Mouse (Mus musculus) liver, embryonic 11.5 days (tissue): Measurements from ENCODE around the gene Zcchc10. TPM values are rescaled to one million over a fixed set of nuclear protein-coding genes. Genes with fewer than 3 reads are reported as not detected.
A peak's percentile ranks its signal among the peaks of the same experiment; 100 is the strongest.
"Not testable (repeated sequence)": the region's sequence is repeated elsewhere in the genome, so short reads cannot be mapped to it uniquely, and the experiment has no call there.

Experiments
- ATAC-seq: fragments of 200-750 bp; cut with Nextera tagmentation; replicated peaks from 2 replicates; pipeline ENCODE4 v1.8.0; 2017; ENCODE audit warnings: moderate number of reproducible peaks, mild to moderate bottlenecking, moderate TSS enrichment, moderate library complexity; ENCODE audit not compliant: low FRiP score
- DNase-seq: peaks from one replicate; pipeline ENCODE4 v3.0.0-alpha.2; 2017; ENCODE audit warnings: low spot score
- H3K27ac ChIP-seq: fragments of 300-500 bp; sonication (generic); 2 replicates; pipeline ENCODE4 v1.5.1; 2014; ENCODE audit warnings: mild to moderate bottlenecking, low read depth, low read length, control low read depth
- H3K27me3 ChIP-seq: fragments of 300-500 bp; sonication (generic); replicated peaks from 2 replicates; pipeline ENCODE4 v1.6.1; 2014; ENCODE audit warnings: low read length, mixed read lengths; ENCODE audit not compliant: control insufficient read depth, insufficient read depth
- H3K36me3 ChIP-seq: fragments of 300-500 bp; sonication (generic); 2 replicates; pipeline ENCODE4 v1.6.1; 2014; ENCODE audit warnings: mild to moderate bottlenecking, low read length, moderate library complexity, mixed read lengths; ENCODE audit not compliant: control insufficient read depth, insufficient read depth
- H3K4me1 ChIP-seq: fragments of 300-500 bp; sonication (generic); replicated peaks from 2 replicates; pipeline ENCODE4 v1.6.1; 2014; ENCODE audit warnings: low read length, mixed read lengths; ENCODE audit not compliant: control insufficient read depth, insufficient read depth
- H3K4me2 ChIP-seq: fragments of 300-500 bp; sonication (generic); 2 replicates; pipeline ENCODE4 v1.6.1; 2014; ENCODE audit warnings: mild to moderate bottlenecking, control low read depth, moderate library complexity
- H3K4me3 ChIP-seq: fragments of 300-500 bp; sonication (generic); 2 replicates; pipeline ENCODE4 v1.5.1; 2014; ENCODE audit warnings: low read depth, low read length, control low read depth
- H3K9ac ChIP-seq: fragments of 300-500 bp; sonication (generic); 2 replicates; pipeline ENCODE4 v1.6.1; 2014; ENCODE audit warnings: low read depth, low read length, control low read depth
- H3K9me3 ChIP-seq: fragments of 300-500 bp; sonication (generic); 2 replicates; pipeline ENCODE4 v1.6.1; 2016; ENCODE audit warnings: low read length, inconsistent platforms, mixed read lengths; ENCODE audit not compliant: control insufficient read depth
- WGBS: fragments of 180-500 bp; shearing (Covaris S2); extraction: QIAGEN DNeasy Blood & Tissue Kit; methylation state at CpG from one replicate; pipeline ENCODE4 v1.1.7; 2014; 5-methylcytosine and 5-hydroxymethylcytosine counted together
- polyA plus RNA-seq: library from polyadenylated mRNA; unstranded; fragments of >200 nt; fragmentation: Nextera tagmentation; extraction: Ambion mirVana; gene quantifications from 2 replicates; pipeline ENCODE4 v1.2.1, GENCODE M21; 2014

Gene Zcchc10
- polyA plus RNA-seq = 36.7 and 37.9 TPM in 2 replicates

DNA sequence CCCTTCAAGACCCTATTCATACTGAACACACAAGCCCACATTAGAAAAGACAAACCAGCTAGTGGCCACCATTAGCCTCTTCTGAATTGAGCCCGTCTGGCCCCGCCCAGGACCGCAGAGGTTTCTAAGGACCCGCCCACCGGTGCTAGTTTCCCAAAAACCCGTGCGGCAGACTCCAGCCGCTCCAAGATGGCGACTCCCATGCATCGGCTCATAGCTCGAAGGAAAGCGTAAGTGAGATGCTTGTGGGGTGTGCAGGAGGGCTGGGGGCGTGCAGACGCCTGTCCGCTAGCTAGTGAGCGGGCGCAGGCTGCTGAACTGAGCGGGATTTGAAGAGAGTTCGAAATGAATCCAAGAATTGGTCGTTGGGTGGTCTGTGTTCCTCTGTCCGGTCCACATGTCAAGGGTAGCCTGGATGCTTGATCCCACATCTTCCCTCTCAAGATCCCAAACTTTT lies at the start of gene Zcchc10:
Gene Zcchc10, plus strand, starts transcription at position 168 of the 457 bp plus-strand sequence.
- DNase-seq (peak; percentile 81), ATAC-seq (peak; percentile 91)
- peak within 1 kb of the TSS; percentile 73 for H3K9ac ChIP-seq
- no peaks in the 10 kb centered on the region for H3K9me3 ChIP-seq
- H3K4me2 ChIP-seq = peak within 1 kb of the TSS; percentile 86
- peaks cover 17% of the 10 kb centered on the region for H3K36me3 ChIP-seq
- peaks cover 6% of the 10 kb centered on the region for H3K4me1 ChIP-seq
- H3K27ac ChIP-seq = peak within 1 kb of the TSS; percentile 40
- under 1% methylated on average over 21 of the region's 21 CpGs for WGBS
- peak within 1 kb of the TSS; percentile 74 for H3K4me3 ChIP-seq
- no peaks in the 10 kb centered on the region for H3K27me3 ChIP-seq

GRCm38 (mm10) chr11:53275358-53275757 lies 49.1 kb upstream of the Zcchc10 start:
- no peaks in the 10 kb centered on the region for H3K9me3 ChIP-seq
- no peak overlapping the region for H3K9ac ChIP-seq
- H3K4me2 ChIP-seq = no peak overlapping the region
- H3K27me3 ChIP-seq = no peaks in the 10 kb centered on the region
- H3K36me3 ChIP-seq = peaks cover 44% of the 10 kb centered on the region
- no peak overlapping the region for H3K4me3 ChIP-seq
- ATAC-seq (no peak), DNase-seq (no peak)
- WGBS = 95% methylated on average over 3 of the region's 3 CpGs
- H3K27ac ChIP-seq = no peak overlapping the region
- no peaks in the 10 kb centered on the region for H3K4me1 ChIP-seq

- Histone ChIP-seq H3K36me3 (peaks cover 37% of the 10 kb centered on the region), H3K9ac (no peak overlapping the region), H3K27me3 (no peaks in the 10 kb centered on the region), H3K4me3 (no peak overlapping the region), H3K27ac (no peak overlapping the region), H3K9me3 (no peaks in the 10 kb centered on the region), H3K4me1 (no peaks in the 10 kb centered on the region), H3K4me2 (no peak overlapping the region)
- WGBS = 85% methylated on average over 4 of the region's 4 CpGs
- DNase-seq (no peak), ATAC-seq (no peak)
Measured at GRCm38 (mm10) chr11:53278411-53278810, 46.1 kb upstream of the Zcchc10 start.

DNA sequence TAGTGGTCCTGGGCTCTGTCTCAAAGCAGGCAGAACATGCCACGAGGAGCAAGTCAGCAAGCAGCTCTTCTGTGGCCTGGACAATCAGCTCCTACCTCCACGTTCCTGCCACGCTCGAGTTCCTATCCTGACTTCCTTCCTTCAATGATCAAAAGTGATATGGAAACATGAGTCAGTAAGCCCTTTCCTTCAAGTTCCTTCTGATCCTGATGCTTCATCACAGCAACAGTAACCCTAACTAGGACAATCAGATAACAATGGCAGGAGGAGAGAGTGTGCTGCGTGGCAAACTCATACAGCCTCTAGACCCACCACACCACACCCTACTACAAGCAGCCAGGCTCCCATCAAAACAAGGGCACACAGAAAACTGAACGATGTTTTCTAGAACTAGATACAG lies 38.6 kb upstream of the Zcchc10 start:
- H3K27ac ChIP-seq = no peak overlapping the region
- no peak for DNase-seq
- H3K36me3 ChIP-seq = peaks cover 57% of the 10 kb centered on the region

DNA sequence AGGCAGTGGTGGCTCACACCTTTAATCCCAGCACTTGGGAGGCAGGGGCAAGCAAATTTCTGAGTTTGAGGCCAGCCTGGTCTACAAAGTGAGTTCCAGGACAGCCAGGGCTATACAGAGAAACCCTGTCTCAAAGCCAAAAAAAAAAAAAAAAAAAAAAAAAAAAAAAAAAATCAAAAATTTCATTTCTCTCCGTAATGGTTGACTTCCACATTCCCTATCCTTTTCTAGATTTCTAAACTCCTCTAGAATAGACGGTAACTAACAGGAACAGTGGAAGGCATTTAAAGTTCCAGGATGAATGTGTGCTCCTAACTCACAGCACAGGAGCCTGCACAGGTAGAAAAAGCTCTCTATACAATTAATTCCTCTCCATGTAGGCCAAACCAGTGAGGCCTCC lies 34.3 kb upstream of the Zcchc10 start:
- Histone ChIP-seq H3K36me3 (peaks cover 52% of the 10 kb centered on the region), H3K4me1 (peaks cover 11% of the 10 kb centered on the region)
- not testable (repeated sequence) for H3K9me3 ChIP-seq, H3K4me3 ChIP-seq, H3K27me3 ChIP-seq, ATAC-seq, DNase-seq, H3K4me2 ChIP-seq, H3K9ac ChIP-seq, H3K27ac ChIP-seq
- 95% methylated on average over 2 of the region's 2 CpGs for WGBS

More for the DNA sequence above, 38.6 kb upstream of the Zcchc10 start:
- Histone ChIP-seq H3K9ac (no peak overlapping the region), H3K4me3 (no peak overlapping the region), H3K27me3 (no peaks in the 10 kb centered on the region), H3K9me3 (no peaks in the 10 kb centered on the region), H3K4me1 (no peaks in the 10 kb centered on the region), H3K4me2 (no peak overlapping the region)
- no peak for ATAC-seq
- WGBS = 70% methylated on average over 6 of the region's 6 CpGs

DNA sequence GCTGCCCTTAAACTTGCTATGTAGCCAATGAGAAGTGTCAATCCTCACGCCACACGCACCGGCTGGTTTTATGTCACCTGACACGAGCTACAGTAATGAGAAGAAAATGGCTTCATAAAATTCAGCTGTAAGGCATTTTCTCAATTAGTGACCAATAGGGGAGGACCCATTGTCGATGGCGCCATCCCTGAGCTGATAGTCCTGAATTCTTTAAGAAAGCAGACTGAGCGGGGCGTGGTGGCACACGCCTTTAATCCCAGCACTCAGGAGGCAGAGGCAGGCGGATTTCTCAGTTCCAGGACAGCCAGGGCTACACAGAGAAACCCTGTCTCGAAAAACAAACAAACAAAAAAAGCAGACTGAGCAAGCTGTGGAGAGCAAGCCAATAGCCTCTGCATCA lies 33.6 kb upstream of the Zcchc10 start:
- Histone ChIP-seq H3K9ac (no peak overlapping the region), H3K27me3 (no peaks in the 10 kb centered on the region), H3K36me3 (peaks cover 47% of the 10 kb centered on the region), H3K4me3 (no peak overlapping the region), H3K27ac (no peak overlapping the region), H3K4me1 (peaks cover 13% of the 10 kb centered on the region), H3K4me2 (no peak overlapping the region), H3K9me3 (no peaks in the 10 kb centered on the region)
- no peak for DNase-seq
- no peak for ATAC-seq
- WGBS = 93% methylated on average over 11 of the region's 11 CpGs

DNA sequence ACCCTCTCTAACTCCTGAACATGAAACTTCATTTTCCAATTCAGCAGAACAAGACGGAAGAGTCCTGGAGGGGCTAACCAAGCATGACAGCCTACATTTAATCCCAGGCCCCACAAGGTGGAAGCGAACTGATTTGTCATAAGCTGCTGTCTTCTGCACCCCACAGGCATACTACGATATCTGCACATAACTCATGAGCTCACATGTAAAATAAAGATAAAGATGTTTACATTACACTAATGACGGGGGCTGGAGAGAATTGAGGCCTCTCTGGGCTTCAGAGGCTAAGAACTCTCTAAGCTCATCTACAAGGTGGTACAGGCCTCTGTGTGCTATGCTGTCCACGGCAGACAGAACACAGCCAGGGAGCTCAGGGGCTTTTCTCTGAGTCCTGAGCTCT lies 30.0 kb upstream of the Zcchc10 start:
- H3K36me3 ChIP-seq = peaks cover 20% of the 10 kb centered on the region
- H3K4me1 ChIP-seq = peaks cover 32% of the 10 kb centered on the region
- DNase-seq = no peak
- H3K9me3 ChIP-seq = no peaks in the 10 kb centered on the region
- H3K27me3 ChIP-seq = no peaks in the 10 kb centered on the region
- peak; percentile 66 for ATAC-seq
- H3K9ac ChIP-seq = no peak overlapping the region
- no peak overlapping the region for H3K4me3 ChIP-seq
- peak overlapping the region; percentile 21; the same call in 1 of the 2 replicates for H3K4me2 ChIP-seq
- no peak overlapping the region for H3K27ac ChIP-seq
- 65% methylated on average over 5 of the region's 5 CpGs for WGBS

GRCm38 (mm10) chr11:53296880-53297279 lies 27.6 kb upstream of the Zcchc10 start:
- no peak for ATAC-seq
- Histone ChIP-seq H3K9ac (no peak overlapping the region), H3K27ac (no peak overlapping the region), H3K27me3 (no peaks in the 10 kb centered on the region), H3K9me3 (no peaks in the 10 kb centered on the region), H3K4me2 (peak overlapping the region; percentile 38), H3K4me3 (no peak overlapping the region), H3K36me3 (peaks cover 9% of the 10 kb centered on the region), H3K4me1 (peaks cover 38% of the 10 kb centered on the region)
- WGBS = 62% methylated on average over 4 of the region's 4 CpGs
- DNase-seq = no peak
